Comparison of ENCODE assay signal across 10 mouse cellular contexts in genomic region chr19:47822143-47822796, GRCm38 (mm10). TPM values are rescaled to one million over a fixed set of nuclear protein-coding genes. Genes with fewer than 3 reads are reported as not detected.
DNase-seq lines count a peak whose midpoint lies in the region; ATAC-seq lines count a peak whose summit lies in the region.
"Had no signal": no experiment of that assay in that cellular context is flagged by ENCODE, and none has a peak within 500 bp of the region (broad histone marks: within the 10 kb centered on the region; RNA-seq: fewer than 3 reads in every experiment).

No protein-coding gene starts in this region.

- H3K4me3 ChIP-seq in hindbrain, embryonic 16.5 days (ENCODE audit: low read length) = no peak overlapping the region
- no peak overlapping the region for H3K4me3 ChIP-seq in neural tube, embryonic 15.5 days (replicated peaks)
- H3K4me3 ChIP-seq: embryonic facial prominence, embryonic 15.5 days; left cerebral cortex, adult 2 months had no signal

- no peak overlapping the region for H3K27ac ChIP-seq in hindbrain, embryonic 16.5 days (ENCODE audit: low read depth, low read length)
- no peak overlapping the region for H3K27ac ChIP-seq in neural tube, embryonic 15.5 days (replicated peaks)
- H3K27ac ChIP-seq: embryonic facial prominence, embryonic 15.5 days; left cerebral cortex, adult 2 months had no signal

- intact Hi-C loops in left cerebral cortex, postnatal 4 days (cut with DNase I) = loop anchor here (5.0 to 10.0 kb wide), 4 partner anchors 87 to 467 kb away; partner anchors contain the start of gene Sfr1

- H3K36me3 ChIP-seq in hindbrain, embryonic 16.5 days (ENCODE audit: control insufficient read depth, insufficient read depth, low read length) = no peaks in the 10 kb centered on the region
- no peaks in the 10 kb centered on the region for H3K36me3 ChIP-seq in neural tube, embryonic 15.5 days
- H3K36me3 ChIP-seq: embryonic facial prominence, embryonic 15.5 days had no signal

- ATAC-seq in hindbrain, embryonic 16.5 days = 0 out of 2 replicates have a peak, but pooled peaks have one; percentile 50
- no peak for ATAC-seq in neural tube, embryonic 15.5 days (ENCODE audit: low FRiP score)

- H3K9ac ChIP-seq in hindbrain, embryonic 16.5 days (ENCODE audit: low read depth, low read length) = no peak overlapping the region
- no peak overlapping the region for H3K9ac ChIP-seq in neural tube, embryonic 15.5 days (replicated peaks)
- H3K9ac ChIP-seq: embryonic facial prominence, embryonic 15.5 days had no signal

- 22% methylated on average over 8 of the region's 8 CpGs for WGBS in hindbrain, embryonic 16.5 days
- 18% methylated on average over 8 of the region's 8 CpGs for WGBS in neural tube, embryonic 15.5 days

- peak; percentile 22 to 31 for DNase-seq in cerebellum, postnatal 14 days
- no peak for DNase-seq in cerebellum, adult 11-12 months
- peak; percentile 27 for DNase-seq in left cerebral cortex, postnatal 4 days
- no peak for DNase-seq in left cerebral cortex, adult 9 months (ENCODE audit: low spot score in 2 of 2)
- DNase-seq in cerebellum, postnatal 36 days = no peak
- no peak for DNase-seq in spleen, postnatal 10 days (ENCODE audit: low spot score in 2 of 2)

- H3K27me3 ChIP-seq in hindbrain, embryonic 16.5 days (replicated peaks; ENCODE audit: control insufficient read depth, insufficient read depth, low read length) = no peaks in the 10 kb centered on the region; the same call in 1 of the 2 replicates
- H3K27me3 ChIP-seq in neural tube, embryonic 15.5 days (replicated peaks) = 0 out of 2 replicates have a peak, but pooled peaks cover 6% of the 10 kb centered on the region
- H3K27me3 ChIP-seq: embryonic facial prominence, embryonic 15.5 days had no signal

- no peaks in the 10 kb centered on the region for H3K9me3 ChIP-seq in hindbrain, embryonic 16.5 days (ENCODE audit: control insufficient read depth, low read length)
- H3K9me3 ChIP-seq in neural tube, embryonic 15.5 days (replicated peaks) = no peaks in the 10 kb centered on the region
- H3K9me3 ChIP-seq: embryonic facial prominence, embryonic 15.5 days had no signal

- H3K4me2 ChIP-seq in hindbrain, embryonic 16.5 days (ENCODE audit: low read length) = peak overlapping the region; percentile 33
- peak overlapping the region; percentile 41 for H3K4me2 ChIP-seq in neural tube, embryonic 15.5 days
- H3K4me2 ChIP-seq: embryonic facial prominence, embryonic 15.5 days had no signal

- H3K4me1 ChIP-seq in hindbrain, embryonic 16.5 days (ENCODE audit: control insufficient read depth, insufficient read depth, low read depth, low read length) = no peaks in the 10 kb centered on the region
- peaks cover 11% of the 10 kb centered on the region; the same call in 1 of the 2 replicates for H3K4me1 ChIP-seq in neural tube, embryonic 15.5 days

RNA-seq across cellular contexts. Expression of gene Gsto1, which starts 32.5 kb away (rescaled TPM):
- 10 to 100 TPM; 88.3 to 91.0 TPM for total RNA-seq in left cerebral cortex, postnatal 4 days (2021)
- polyA plus RNA-seq in hindbrain, embryonic 16.5 days (2015; fragmentation: Nextera tagmentation; extraction: Ambion mirVana) = 136 and 148 TPM in 2 replicates
- 156 and 169 TPM in 2 replicates for polyA plus RNA-seq in neural tube, embryonic 15.5 days (2015; fragmentation: Nextera tagmentation; extraction: Ambion mirVana)

RNA-seq across cellular contexts. Expression of gene Gsto2, which starts 43.1 kb away (rescaled TPM):
- total RNA-seq in left cerebral cortex, postnatal 4 days (2021) = under 1 TPM; 0.78 to 0.93 TPM
- polyA plus RNA-seq in hindbrain, embryonic 16.5 days (2015; fragmentation: Nextera tagmentation; extraction: Ambion mirVana) = 1.2 and 1.4 TPM in 2 replicates
- polyA plus RNA-seq in neural tube, embryonic 15.5 days (2015; fragmentation: Nextera tagmentation; extraction: Ambion mirVana) = 1.4 and 1.8 TPM in 2 replicates

Comparison
In these comparisons a context has a peak if more than half of its experiments do, and no peak if none do; other contexts are left out.
1. DNase-seq: peak in cerebellum, postnatal 14 days (2 of 2) and left cerebral cortex, postnatal 4 days (single experiment); none in cerebellum, adult 11-12 months (single experiment), left cerebral cortex, adult 9 months (0 of 2), cerebellum, postnatal 36 days (0 of 2) and spleen, postnatal 10 days (0 of 2).